Mouse (Mus musculus): Measurements from ENCODE around the gene Tlx2. TPM values are rescaled to one million over a fixed set of nuclear protein-coding genes. Genes with fewer than 3 reads are reported as not detected.

Gene Tlx2
- total and polyA plus RNA-seq, 3 experiments = not detected

GRCm38 (mm10) chr6:83116373-83117164 lies 46.5 kb upstream of the Tlx2 start:
- Histone ChIP-seq H3K36me3 (replicated peaks) (peaks cover 63% of the 10 kb centered on the region), H3K4me1 (ENCODE audit: insufficient read depth, low read depth, low read length) (peaks cover 76% of the 10 kb centered on the region), H3K9me3 (replicated peaks) (no peaks in the 10 kb centered on the region), H3K4me3 (ENCODE audit: low read depth, low read length) (peak overlapping the region; percentile 94), H3K27me3 (ENCODE audit: insufficient read depth, low read length) (no peaks in the 10 kb centered on the region)
- no peak for DNase-seq (ENCODE audit: low spot score)
- TF ChIP-seq POLR2AphosphoS5 (IDR thresholded peaks at IDR 0.05; ENCODE audit: insufficient replicate concordance, low read depth, low read length) (no peak), TAL1 (conservative IDR thresholded peaks at IDR 0.05; ENCODE audit: low read depth, low read length) (no peak), CTCF (IDR thresholded peaks at IDR 0.05; ENCODE audit: low read depth, low read length) (no peak), GATA2 (IDR thresholded peaks at IDR 0.05; ENCODE audit: borderline replicate concordance, low read depth, low read length) (no peak), GATA1 (IDR thresholded peaks at IDR 0.05; ENCODE audit: borderline replicate concordance, low read length) (no peak)
- ATAC-seq (ENCODE audit: extremely low read depth, insufficient number of reproducible peaks, low FRiP score, poor library complexity, severe bottlenecking) = no peak

- TF ChIP-seq GATA1 (IDR thresholded peaks at IDR 0.05; ENCODE audit: borderline replicate concordance, low read length) (no peak), CTCF (IDR thresholded peaks at IDR 0.05; ENCODE audit: low read depth, low read length) (no peak), POLR2AphosphoS5 (IDR thresholded peaks at IDR 0.05; ENCODE audit: insufficient replicate concordance, low read depth, low read length) (no peak), TAL1 (conservative IDR thresholded peaks at IDR 0.05; ENCODE audit: low read depth, low read length) (no peak), GATA2 (IDR thresholded peaks at IDR 0.05; ENCODE audit: borderline replicate concordance, low read depth, low read length) (no peak)
- H3K27me3 ChIP-seq (ENCODE audit: insufficient read depth, low read length) = no peaks in the 10 kb centered on the region
- peak; percentile 44 for DNase-seq (ENCODE audit: low spot score)
- peaks cover 81% of the 10 kb centered on the region for H3K4me1 ChIP-seq (ENCODE audit: insufficient read depth, low read depth, low read length)
- peaks cover 70% of the 10 kb centered on the region for H3K36me3 ChIP-seq (replicated peaks)
- H3K4me3 ChIP-seq (ENCODE audit: low read depth, low read length) = peak overlapping the region; percentile 94
- ATAC-seq (ENCODE audit: extremely low read depth, insufficient number of reproducible peaks, low FRiP score, poor library complexity, severe bottlenecking) = no peak
- no peaks in the 10 kb centered on the region for H3K9me3 ChIP-seq (replicated peaks)
These were observed 45.7 kb upstream of the Tlx2 start for GRCm38 (mm10) chr6:83115682-83116372.

- DNase-seq (ENCODE audit: low spot score) (peak; percentile 96), ATAC-seq (ENCODE audit: extremely low read depth, insufficient number of reproducible peaks, low FRiP score, poor library complexity, severe bottlenecking) (peak; percentile 69)
- TF ChIP-seq GATA2 (IDR thresholded peaks at IDR 0.05; ENCODE audit: borderline replicate concordance, low read depth, low read length) (no peak), GATA1 (IDR thresholded peaks at IDR 0.05; ENCODE audit: borderline replicate concordance, low read length) (no peak), CTCF (IDR thresholded peaks at IDR 0.05; ENCODE audit: low read depth, low read length) (no peak), TAL1 (conservative IDR thresholded peaks at IDR 0.05; ENCODE audit: low read depth, low read length) (no peak), POLR2AphosphoS5 (IDR thresholded peaks at IDR 0.05; ENCODE audit: insufficient replicate concordance, low read depth, low read length) (no peak)
- peaks cover 82% of the 10 kb centered on the region for H3K4me1 ChIP-seq (ENCODE audit: insufficient read depth, low read depth, low read length)
- H3K4me3 ChIP-seq (ENCODE audit: low read depth, low read length) = peak within 1 kb of the TSS; percentile 94
- peaks cover 75% of the 10 kb centered on the region for H3K36me3 ChIP-seq (replicated peaks)
- H3K9me3 ChIP-seq (replicated peaks) = no peaks in the 10 kb centered on the region
- no peaks in the 10 kb centered on the region for H3K27me3 ChIP-seq (ENCODE audit: insufficient read depth, low read length)
These were observed 45.0 kb upstream of the Tlx2 start, which contains the start of gene Mogs for GRCm38 (mm10) chr6:83115011-83115671. Gene Mogs, plus strand, starts transcription at chr6:83115496.

GRCm38 (mm10) chr6:83111510-83112136 lies 41.5 kb upstream of the Tlx2 start:
- no peak for TF ChIP-seq POLR2AphosphoS5 (IDR thresholded peaks at IDR 0.05; ENCODE audit: insufficient replicate concordance, low read depth, low read length)
- TF ChIP-seq TAL1 (conservative IDR thresholded peaks at IDR 0.05; ENCODE audit: low read depth, low read length) = no peak
- TF ChIP-seq GATA2 (IDR thresholded peaks at IDR 0.05; ENCODE audit: borderline replicate concordance, low read depth, low read length) = no peak
- Histone ChIP-seq H3K4me1 (ENCODE audit: insufficient read depth, low read depth, low read length) (peaks cover 70% of the 10 kb centered on the region), H3K27me3 (ENCODE audit: insufficient read depth, low read length) (no peaks in the 10 kb centered on the region), H3K4me3 (ENCODE audit: low read depth, low read length) (no peak overlapping the region), H3K36me3 (replicated peaks) (peaks cover 66% of the 10 kb centered on the region), H3K9me3 (replicated peaks) (no peaks in the 10 kb centered on the region)
- DNase-seq (ENCODE audit: low spot score) = no peak
- ATAC-seq (ENCODE audit: extremely low read depth, insufficient number of reproducible peaks, low FRiP score, poor library complexity, severe bottlenecking) = no peak

GRCm38 (mm10) chr6:83108762-83109668 lies 38.9 kb upstream of the Tlx2 start, which contains the start of gene Mrpl53:
Gene Mrpl53, plus strand, starts transcription at chr6:83109040.
- peak within 1 kb of the TSS; percentile 100 for H3K4me3 ChIP-seq (ENCODE audit: low read depth, low read length)
- H3K9me3 ChIP-seq (replicated peaks) = no peaks in the 10 kb centered on the region
- no peaks in the 10 kb centered on the region for H3K27me3 ChIP-seq (ENCODE audit: insufficient read depth, low read length)
- peaks cover 57% of the 10 kb centered on the region for H3K4me1 ChIP-seq (ENCODE audit: insufficient read depth, low read depth, low read length)
- DNase-seq (ENCODE audit: low spot score) (peak; percentile 86), ATAC-seq (ENCODE audit: extremely low read depth, insufficient number of reproducible peaks, low FRiP score, poor library complexity, severe bottlenecking) (peak; percentile 71)
- TF ChIP-seq TAL1 (conservative IDR thresholded peaks at IDR 0.05; ENCODE audit: low read depth, low read length) (no peak), GATA1 (IDR thresholded peaks at IDR 0.05; ENCODE audit: borderline replicate concordance, low read length) (no peak), POLR2AphosphoS5 (IDR thresholded peaks at IDR 0.05; ENCODE audit: insufficient replicate concordance, low read depth, low read length) (peak; percentile 51; the same call in 1 of the 2 replicates), GATA2 (IDR thresholded peaks at IDR 0.05; ENCODE audit: borderline replicate concordance, low read depth, low read length) (no peak)
- peaks cover 81% of the 10 kb centered on the region for H3K36me3 ChIP-seq (replicated peaks)
